Mouse (Mus musculus) brown adipose tissue, adult 24 weeks (tissue): ENCODE results near the gene Amdhd2. TPM values are rescaled to one million over a fixed set of nuclear protein-coding genes. Genes with fewer than 3 reads are reported as not detected.

ENCODE experiments used
- H3K27ac ChIP-seq: fragments of 200-500 bp; replicated peaks from 2 replicates; pipeline ENCODE4 v1.5.1; 2012; ENCODE audit warnings: low read depth, mild to moderate bottlenecking, low read length
- H3K4me1 ChIP-seq: fragments of 200-500 bp; 2 replicates; pipeline ENCODE4 v1.6.1; 2012; ENCODE audit warnings: low read length, mixed read lengths; ENCODE audit not compliant: control insufficient read depth, insufficient read depth, insufficient read length
- H3K4me3 ChIP-seq: fragments of 200-500 bp; 2 replicates; pipeline ENCODE4 v1.5.1; 2012; ENCODE audit warnings: low read depth, mild to moderate bottlenecking, low read length, moderate library complexity; ENCODE audit not compliant: insufficient read depth
- polyA plus RNA-seq: library from polyadenylated mRNA; stranded (reverse); fragments of >200 nt; gene quantifications from 2 replicates; pipeline ENCODE4 v1.2.4, GENCODE M21; 2012; ENCODE audit not compliant: missing spikeins, insufficient read depth, insufficient read length

Gene Amdhd2
- polyA plus RNA-seq, 1 experiment = 13.4 TPM

- H3K4me1 ChIP-seq = peaks cover 12% of the 10 kb centered on the region
- H3K27ac ChIP-seq = no peak overlapping the region
- peak overlapping the region; percentile 58 for H3K4me3 ChIP-seq
Measured at GRCm38 (mm10) chr17:24204846-24205245, 41.3 kb upstream of the Amdhd2 start.

- Histone ChIP-seq H3K4me1 (peaks cover 12% of the 10 kb centered on the region), H3K4me3 (0 out of 2 replicates have a peak overlapping the region, but pooled peaks have one; percentile 58), H3K27ac (no peak overlapping the region)
Measured at GRCm38 (mm10) chr17:24203611-24204534, 40.3 kb upstream of the Amdhd2 start.

GRCm38 (mm10) chr17:24203068-24203467, 39.5 kb upstream of the Amdhd2 start:
- H3K4me1 ChIP-seq = peaks cover 7% of the 10 kb centered on the region

GRCm38 (mm10) chr17:24201092-24201491, 37.5 kb upstream of the Amdhd2 start:
- Histone ChIP-seq H3K27ac (no peak overlapping the region), H3K4me1 (peaks cover 7% of the 10 kb centered on the region), H3K4me3 (no peak overlapping the region)

More at GRCm38 (mm10) chr17:24203068-24203467, 39.5 kb upstream of the Amdhd2 start:
- Histone ChIP-seq H3K4me3 (no peak overlapping the region), H3K27ac (no peak overlapping the region)

- peaks cover 11% of the 10 kb centered on the region for H3K4me1 ChIP-seq
- H3K27ac ChIP-seq = no peak overlapping the region
- no peak overlapping the region for H3K4me3 ChIP-seq
Measured at GRCm38 (mm10) chr17:24199741-24200140, 36.2 kb upstream of the Amdhd2 start.

- no peak overlapping the region for H3K4me3 ChIP-seq
- H3K27ac ChIP-seq = no peak overlapping the region
- H3K4me1 ChIP-seq = 0 out of 2 replicates have a peak, but pooled peaks cover 8% of the 10 kb centered on the region
Measured at GRCm38 (mm10) chr17:24199252-24199651, 35.7 kb upstream of the Amdhd2 start.

GRCm38 (mm10) chr17:24197032-24197824, 33.7 kb upstream of the Amdhd2 start:
- Histone ChIP-seq H3K4me3 (no peak overlapping the region), H3K4me1 (0 out of 2 replicates have a peak, but pooled peaks cover 8% of the 10 kb centered on the region), H3K27ac (no peak overlapping the region)

- H3K27ac ChIP-seq = no peak overlapping the region
- H3K4me1 ChIP-seq = 0 out of 2 replicates have a peak, but pooled peaks cover 8% of the 10 kb centered on the region
- H3K4me3 ChIP-seq = no peak overlapping the region
Measured at GRCm38 (mm10) chr17:24195349-24195748, 31.8 kb upstream of the Amdhd2 start.

- no peak overlapping the region for H3K4me3 ChIP-seq
- H3K27ac ChIP-seq = no peak overlapping the region
- H3K4me1 ChIP-seq = 0 out of 2 replicates have a peak, but pooled peaks cover 8% of the 10 kb centered on the region
Measured at GRCm38 (mm10) chr17:24193769-24194168, 30.2 kb upstream of the Amdhd2 start.

- Histone ChIP-seq H3K27ac (no peak overlapping the region), H3K4me3 (no peak overlapping the region), H3K4me1 (0 out of 2 replicates have a peak, but pooled peaks cover 8% of the 10 kb centered on the region)
Measured at GRCm38 (mm10) chr17:24193268-24193667, 29.7 kb upstream of the Amdhd2 start.

- H3K27ac ChIP-seq = no peak overlapping the region
Measured at GRCm38 (mm10) chr17:24192848-24193247, 29.3 kb upstream of the Amdhd2 start.

GRCm38 (mm10) chr17:24191481-24191880, 27.9 kb upstream of the Amdhd2 start:
- Histone ChIP-seq H3K27ac (no peak overlapping the region), H3K4me1 (0 out of 2 replicates have a peak, but pooled peaks cover 8% of the 10 kb centered on the region), H3K4me3 (no peak overlapping the region)

More at GRCm38 (mm10) chr17:24192848-24193247, 29.3 kb upstream of the Amdhd2 start:
- H3K4me1 ChIP-seq = 0 out of 2 replicates have a peak, but pooled peaks cover 8% of the 10 kb centered on the region
- H3K4me3 ChIP-seq = no peak overlapping the region

GRCm38 (mm10) chr17:24190934-24191333, 27.4 kb upstream of the Amdhd2 start:
- no peak overlapping the region for H3K4me3 ChIP-seq

GRCm38 (mm10) chr17:24174259-24174658, 10.7 kb upstream of the Amdhd2 start:
- Histone ChIP-seq H3K4me3 (no peak overlapping the region), H3K4me1 (no peaks in the 10 kb centered on the region), H3K27ac (no peak overlapping the region)

More at GRCm38 (mm10) chr17:24190934-24191333, 27.4 kb upstream of the Amdhd2 start:
- no peak overlapping the region for H3K27ac ChIP-seq
- 0 out of 2 replicates have a peak, but pooled peaks cover 8% of the 10 kb centered on the region for H3K4me1 ChIP-seq

- Histone ChIP-seq H3K27ac (no peak overlapping the region), H3K4me1 (no peaks in the 10 kb centered on the region), H3K4me3 (no peak overlapping the region)
Measured at GRCm38 (mm10) chr17:24173423-24173822, 9.9 kb upstream of the Amdhd2 start.
